Mouse (Mus musculus) T-helper 1 cell (primary cell): ENCODE measurements at regions not wholly inside any gene's neighbourhood (a gene's known extent, or its start where the extent isn't known, plus 50 kb on each side); places are given as distances from the start of the nearest gene placed in this dataset.

Experiments
- in situ Hi-C: fragments of 300-600 bp; cut with MboI, MseI; formaldehyde crosslinking; loops from one replicate; pipeline ENCODE4 v1.15.1; 2025; ENCODE audit warnings: high pct_unique_total_duplicates

DNA sequence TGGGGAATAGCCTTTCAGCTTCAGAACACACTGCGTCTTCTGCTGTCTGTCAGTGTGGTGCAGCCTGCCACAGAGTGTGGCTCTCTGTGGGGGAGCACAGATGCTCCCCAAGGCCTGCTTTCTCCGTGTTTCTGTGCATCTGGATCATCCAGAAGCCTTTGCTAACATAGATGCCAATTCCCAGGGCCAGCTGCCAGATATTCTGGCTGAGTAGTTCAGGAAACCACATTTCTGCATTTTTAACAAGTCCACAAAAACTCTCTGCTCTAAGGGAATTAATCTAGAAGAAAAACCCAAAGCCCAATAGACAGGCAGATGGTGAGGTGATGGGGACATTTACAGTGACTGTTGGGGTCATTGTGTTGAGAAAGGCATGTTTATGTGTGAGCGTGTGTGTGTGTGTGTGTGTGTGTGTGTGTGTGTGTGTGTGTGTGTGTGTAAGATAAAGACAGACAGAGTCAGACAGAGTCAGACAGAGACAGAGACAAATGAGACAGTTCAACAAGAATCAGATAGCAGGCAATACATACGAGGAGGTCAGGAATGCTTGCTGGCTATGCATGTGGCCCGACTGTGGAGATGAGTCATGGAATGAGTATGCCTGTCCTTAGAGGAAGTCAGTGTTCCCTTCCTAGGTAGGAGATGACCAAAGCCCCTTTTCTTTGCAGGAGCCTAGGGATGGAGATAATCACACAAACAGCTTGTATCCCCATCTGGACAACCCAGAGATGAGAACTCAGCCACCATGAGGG lies 176.3 kb upstream of the Spaca1 start:
- in situ Hi-C loops = no loop called here

DNA sequence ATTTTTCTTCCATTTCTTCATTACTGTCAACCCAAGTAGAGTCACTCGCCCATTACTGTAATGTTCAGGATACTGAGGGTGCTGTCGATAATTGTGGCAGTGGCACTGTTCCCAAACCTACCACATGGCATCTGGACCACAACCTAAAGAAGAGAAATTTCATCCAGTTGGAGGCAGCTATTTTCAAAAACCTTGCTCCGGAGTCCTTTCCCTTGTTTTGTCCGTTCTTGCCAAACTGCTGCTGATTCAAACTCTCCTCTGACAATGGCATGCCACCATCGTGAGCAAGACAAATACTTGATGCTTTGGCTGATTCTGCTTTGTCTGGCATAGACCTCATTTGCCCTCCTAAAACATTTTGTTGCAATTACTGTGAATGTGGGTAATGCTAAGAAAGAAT lies 176.9 kb upstream of the Spaca1 start:
- in situ Hi-C loops = no loop called here

GRCm38 (mm10) chr4:34227611-34228010 lies 177.6 kb upstream of the Spaca1 start:
- in situ Hi-C loops = no loop called here

DNA sequence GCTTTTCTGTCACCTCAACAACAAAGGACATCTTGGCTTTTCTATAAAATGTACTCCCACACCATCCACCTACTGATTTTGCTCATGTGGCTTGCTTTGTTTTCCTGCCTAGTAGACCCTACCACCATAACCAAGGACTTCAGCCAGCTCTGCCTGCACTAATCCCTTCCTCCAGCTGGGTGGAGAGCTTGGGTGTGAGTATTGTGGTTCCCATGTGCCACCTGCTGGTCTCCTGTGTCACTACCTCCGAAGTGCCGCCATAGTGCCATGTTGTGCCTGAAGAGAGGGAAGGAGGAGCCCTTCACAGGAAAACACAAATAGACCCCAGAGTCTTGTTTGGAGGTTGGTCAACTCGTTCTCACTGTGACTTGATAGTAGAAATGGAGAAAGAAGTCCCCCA lies 181.3 kb upstream of the Spaca1 start:
- in situ Hi-C loops = loop anchor here (5.0 kb wide), 1 partner anchor 834 kb away; no protein-coding TSS in a partner anchor

DNA sequence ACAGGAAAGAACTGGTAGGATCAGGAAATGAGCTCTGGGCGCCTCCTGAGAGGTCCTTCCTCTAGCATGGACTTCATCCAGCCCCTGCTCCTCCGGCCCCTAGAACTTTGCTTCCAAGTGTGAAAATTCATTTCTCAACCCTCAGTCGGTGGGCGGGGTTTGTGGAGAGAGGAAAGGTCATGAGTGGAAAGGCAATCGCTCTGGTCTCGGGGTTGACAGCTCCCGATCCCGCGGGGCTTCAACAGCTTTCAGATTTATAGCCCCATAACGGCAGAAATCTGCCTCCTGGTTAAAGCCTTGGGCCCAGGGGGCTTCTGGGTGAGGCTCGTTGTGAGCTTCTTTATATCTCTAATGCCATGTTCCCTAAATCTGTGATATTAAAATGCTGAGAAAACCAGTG lies 184.2 kb upstream of the Spaca1 start:
- in situ Hi-C loops = loop anchor here (5.0 kb wide), 1 partner anchor 837 kb away; no protein-coding TSS in a partner anchor

- in situ Hi-C loops = loop anchor here (5.0 kb wide), 1 partner anchor 837 kb away; no protein-coding TSS in a partner anchor
Measured at GRCm38 (mm10) chr4:34234645-34235044, 184.7 kb upstream of the Spaca1 start.

GRCm38 (mm10) chr4:34237791-34238190 lies 187.8 kb upstream of the Spaca1 start:
- in situ Hi-C loops = no loop called here

- in situ Hi-C loops = no loop called here
Measured at GRCm38 (mm10) chr4:34239624-34240023, 189.6 kb upstream of the Spaca1 start.

DNA sequence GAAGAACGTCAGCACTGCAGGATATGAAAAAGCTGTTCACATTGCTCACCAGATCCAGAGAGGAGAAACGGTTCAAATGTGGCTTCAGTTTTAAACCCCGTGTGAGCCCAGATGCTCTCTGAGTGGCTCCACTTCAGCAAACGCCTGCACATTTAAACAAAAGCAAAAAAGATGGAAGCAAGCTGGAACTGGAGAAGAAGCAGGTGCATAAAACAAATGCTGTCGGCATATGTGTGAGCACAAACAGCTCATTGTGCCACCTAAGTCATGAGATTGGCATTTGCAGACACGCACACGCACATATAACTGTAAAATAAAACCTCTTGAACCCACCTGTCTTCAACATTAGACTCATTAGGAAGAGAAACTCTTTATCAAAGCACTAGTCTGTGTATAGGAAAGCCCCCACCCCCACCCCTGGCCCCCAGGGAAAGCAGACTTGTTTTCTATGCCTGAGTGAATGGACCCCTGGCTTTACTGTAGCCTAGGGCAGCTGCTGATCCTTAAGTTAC lies 191.1 kb upstream of the Spaca1 start:
- in situ Hi-C loops = no loop called here

GRCm38 (mm10) chr4:34241673-34242072 lies 191.7 kb upstream of the Spaca1 start:
- in situ Hi-C loops = no loop called here

- in situ Hi-C loops = loop anchor here (5.0 kb wide), 1 partner anchor 183 kb away; no protein-coding TSS in a partner anchor
Measured at GRCm38 (mm10) chr4:34259444-34259843, 209.5 kb upstream of the Spaca1 start.

DNA sequence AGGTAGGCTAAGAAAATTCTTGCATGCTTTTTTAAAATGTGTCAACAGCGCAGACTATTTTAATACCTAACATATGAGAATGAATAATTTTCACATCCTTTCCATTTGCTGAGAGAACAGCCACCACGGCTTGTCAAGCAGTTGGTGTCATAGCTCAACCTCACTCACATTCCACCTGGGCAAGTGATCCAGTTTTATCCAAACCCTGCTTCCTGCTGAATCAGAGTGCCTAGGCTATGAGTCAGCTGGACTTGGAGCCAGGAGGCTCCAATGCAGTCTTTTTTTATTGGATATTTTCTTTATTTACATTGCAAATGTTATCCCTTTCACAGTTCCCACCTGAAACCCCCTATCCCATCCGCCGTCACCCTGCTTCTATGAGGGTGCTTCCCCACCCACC lies 210.5 kb upstream of the Spaca1 start:
- in situ Hi-C loops = loop anchor here (10.0 kb wide), 1 partner anchor 384 kb away; no protein-coding TSS in a partner anchor

- in situ Hi-C loops = loop anchor here (10.0 kb wide), 1 partner anchor 383 kb away; no protein-coding TSS in a partner anchor
Measured at GRCm38 (mm10) chr4:34261809-34262208, 211.8 kb upstream of the Spaca1 start.

DNA sequence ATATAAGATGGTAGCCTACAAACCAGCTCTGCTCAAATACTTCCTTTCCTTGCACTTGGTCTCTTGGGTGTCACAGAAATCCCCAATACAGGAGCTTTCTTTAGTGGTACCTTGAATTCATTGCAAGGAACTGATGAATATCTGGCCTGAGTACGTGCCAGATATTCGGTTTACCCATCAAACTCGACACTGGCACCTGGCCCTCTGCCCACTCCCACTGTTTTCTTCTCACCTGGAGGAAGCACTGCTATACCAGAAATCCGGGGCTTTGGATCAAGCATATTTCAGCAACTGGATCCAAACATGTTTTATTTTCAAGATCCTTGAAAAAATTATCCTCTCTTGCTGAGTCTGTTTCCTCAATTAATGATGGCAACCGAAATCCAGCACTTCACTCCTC lies 214.4 kb upstream of the Spaca1 start:
- in situ Hi-C loops = loop anchor here (10.0 kb wide), 1 partner anchor 380 kb away; no protein-coding TSS in a partner anchor

- in situ Hi-C loops = no loop called here
Measured at GRCm38 (mm10) chr4:34274316-34274715, 224.3 kb upstream of the Spaca1 start.

- in situ Hi-C loops = no loop called here
Measured at GRCm38 (mm10) chr4:34275372-34275771, 225.4 kb upstream of the Spaca1 start.

- in situ Hi-C loops = no loop called here
Measured at GRCm38 (mm10) chr4:34302504-34303108, 248.1 kb upstream of the Akirin2 start.

- in situ Hi-C loops = no loop called here
Measured at GRCm38 (mm10) chr4:34308921-34309563, 241.7 kb upstream of the Akirin2 start.

DNA sequence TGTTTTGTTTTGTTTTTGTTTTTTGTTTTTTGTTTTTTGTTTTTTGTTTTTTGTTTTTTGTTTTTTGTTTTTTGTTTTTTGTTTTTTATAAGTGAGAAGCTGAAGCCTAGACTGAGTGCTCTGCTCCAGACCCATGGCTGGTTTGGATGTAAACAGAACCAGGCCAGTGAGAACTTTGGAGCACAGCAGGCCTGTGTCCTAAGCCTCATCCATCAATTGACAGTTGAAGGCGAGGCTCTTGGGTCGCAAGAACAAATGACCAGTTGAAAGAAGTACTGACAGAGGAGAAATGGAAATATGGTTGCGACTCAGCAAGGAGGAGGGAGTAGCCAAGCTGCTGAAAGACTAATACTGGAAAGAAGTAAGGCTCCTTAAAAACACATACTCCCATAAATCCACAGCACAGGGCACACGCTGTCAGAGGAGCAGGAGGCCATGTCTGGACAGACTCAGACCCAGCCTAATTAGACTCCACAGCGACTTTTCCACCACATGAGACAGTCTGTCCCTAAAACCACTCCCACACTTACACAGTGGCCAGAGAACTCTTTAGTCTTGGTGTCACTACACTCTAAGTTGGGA lies 240.6 kb upstream of the Akirin2 start:
- in situ Hi-C loops = no loop called here

GRCm38 (mm10) chr4:34315848-34316247 lies 234.9 kb upstream of the Akirin2 start:
- in situ Hi-C loops = no loop called here

GRCm38 (mm10) chr4:34322841-34323240 lies 227.9 kb upstream of the Akirin2 start:
- in situ Hi-C loops = no loop called here
